Mouse (Mus musculus): ENCODE results near the gene Zfp13.
A peak's percentile ranks its signal among the peaks of the same experiment; 100 is the strongest.
"Not testable (repeated sequence)": the region's sequence is repeated elsewhere in the genome, so short reads cannot be mapped to it uniquely, and the experiment has no call there.

Zfp13 gene

GRCm38 (mm10) chr17:23549441-23549840, 49.8 kb downstream of the Zfp13 start:
- DNase-seq = no peak

DNA sequence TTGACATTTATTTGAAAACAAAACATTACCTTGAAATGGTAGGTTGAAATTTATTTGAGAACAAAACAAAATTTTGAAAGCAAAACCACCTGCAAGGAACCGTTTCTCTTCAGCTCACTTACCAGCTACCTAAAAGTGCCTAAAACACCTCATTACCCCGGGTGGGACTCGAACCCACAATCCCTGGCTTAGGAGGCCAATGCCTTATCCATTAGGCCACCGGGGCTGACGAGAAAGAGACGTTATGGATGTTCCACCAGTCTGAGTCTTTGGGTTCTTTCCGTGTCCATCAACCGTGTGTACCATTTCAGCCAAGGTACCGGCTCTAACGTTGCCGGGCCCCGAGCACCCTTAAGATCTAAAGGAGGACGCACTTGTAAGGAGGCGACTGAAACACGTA, 50.7 kb downstream of the Zfp13 start:
- peak; percentile 74 for DNase-seq

DNA sequence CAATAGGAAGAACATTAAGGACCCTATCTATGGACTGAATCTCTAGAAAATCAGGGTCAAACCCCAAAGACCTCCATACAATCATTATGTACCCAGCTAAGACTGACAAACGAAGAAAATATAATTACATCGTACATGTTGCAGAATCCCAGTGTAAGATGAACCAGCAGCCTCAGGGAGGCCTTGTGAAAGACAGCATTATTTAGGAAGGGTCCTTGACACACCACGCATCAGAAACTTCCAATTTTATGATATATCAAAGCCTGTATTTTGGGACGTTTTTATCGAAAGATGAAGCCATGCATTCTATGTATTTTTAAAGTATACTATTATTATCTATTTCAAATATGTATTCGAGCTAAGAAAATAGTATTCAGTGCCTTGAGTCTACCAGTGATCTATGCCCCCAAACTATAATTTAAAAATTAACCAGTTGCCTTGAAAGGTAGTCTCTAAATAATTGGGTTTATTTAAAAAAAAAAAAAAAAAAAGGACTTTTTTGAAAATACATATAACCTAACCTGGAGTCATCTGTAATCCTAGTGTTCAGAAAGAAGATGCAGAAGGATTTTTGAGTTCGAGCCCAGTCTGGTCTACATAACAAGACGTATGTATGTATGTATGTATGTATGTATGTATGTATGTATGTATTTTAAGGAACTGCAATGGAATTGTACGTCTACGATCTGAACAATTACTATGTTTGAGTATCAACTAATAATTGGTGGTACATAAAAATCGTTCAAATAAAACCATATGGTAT, 51.4 kb downstream of the Zfp13 start:
- no peak for DNase-seq

DNA sequence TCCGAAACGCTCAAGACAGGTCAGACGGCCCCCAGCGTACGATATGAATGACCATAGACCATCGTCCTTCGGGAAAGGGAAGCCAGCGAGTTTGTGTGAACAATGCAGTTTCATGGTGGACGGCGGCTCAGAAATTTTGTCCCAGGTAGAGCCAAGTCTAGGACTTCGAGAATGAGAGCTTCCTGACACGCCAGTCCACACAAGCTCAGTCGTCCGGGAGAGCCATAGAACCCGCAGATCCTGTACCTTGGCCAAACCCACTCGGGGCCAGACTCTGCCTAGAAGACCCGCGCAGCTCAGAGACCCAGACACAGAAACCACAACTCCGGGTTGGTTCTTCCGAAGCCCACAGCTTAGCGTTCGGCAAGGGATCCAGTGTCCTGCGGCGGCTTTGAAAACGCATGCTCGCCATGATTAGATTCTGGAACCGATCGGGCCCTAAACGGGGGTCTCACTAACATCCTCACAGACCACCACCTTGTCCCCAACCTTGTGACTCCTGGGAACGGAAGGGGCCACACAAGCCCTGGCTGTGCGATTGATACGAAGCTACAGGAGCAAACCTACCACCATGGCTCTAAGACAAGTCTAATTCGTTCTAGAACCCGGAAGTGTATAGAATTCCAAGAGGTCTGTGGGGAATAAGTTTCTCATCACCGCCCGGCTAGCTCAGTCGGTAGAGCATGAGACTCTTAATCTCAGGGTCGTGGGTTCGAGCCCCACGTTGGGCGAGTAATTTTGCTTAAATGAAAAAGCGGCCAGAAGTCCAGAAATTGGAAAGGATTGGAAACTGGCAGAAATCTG, 52.4 kb downstream of the Zfp13 start:
- DNase-seq = peak; percentile 85

- DNase-seq = peak; percentile 74
These were observed 53.0 kb downstream of the Zfp13 start for GRCm38 (mm10) chr17:23546333-23546701.

DNA sequence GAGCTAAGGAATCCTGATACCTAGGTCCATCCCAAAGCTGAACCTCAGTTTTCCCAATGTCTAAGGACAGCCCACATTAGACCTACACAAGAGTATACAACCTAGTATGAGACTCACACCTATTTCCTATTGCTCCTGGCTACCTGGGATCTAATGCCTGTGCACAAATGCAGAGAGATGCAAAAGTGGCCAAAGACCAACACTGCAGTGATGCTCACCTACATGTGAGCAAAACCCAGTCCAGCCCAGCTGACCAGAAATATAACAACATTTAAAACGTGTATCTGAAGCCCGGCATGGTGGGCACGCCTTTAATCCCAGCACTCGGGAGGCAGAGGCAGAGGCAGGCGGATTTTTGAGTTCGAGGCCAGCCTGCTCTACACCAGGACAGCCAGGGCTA, 53.4 kb downstream of the Zfp13 start:
- DNase-seq = peak; percentile 3

DNA sequence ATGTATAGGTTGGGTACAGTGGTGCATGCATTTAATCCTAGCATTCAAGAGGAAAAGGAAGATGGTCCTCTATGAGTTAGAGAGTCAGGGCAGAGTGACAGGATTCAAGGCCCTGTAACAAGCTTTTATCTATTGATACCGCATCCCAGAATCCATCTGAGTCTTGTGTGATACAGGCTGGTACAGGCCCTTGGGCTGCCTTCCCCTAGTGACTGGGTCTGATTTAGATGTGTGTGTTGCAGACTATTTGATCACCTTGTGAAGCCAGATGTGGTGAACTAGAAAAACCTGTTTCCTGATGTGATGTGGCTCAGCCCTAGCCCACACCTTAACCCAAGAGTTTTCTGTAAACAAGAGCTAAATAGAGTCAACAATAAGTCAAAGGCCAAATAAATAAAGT, 54.5 kb downstream of the Zfp13 start:
- peak; percentile 0 for DNase-seq

DNA sequence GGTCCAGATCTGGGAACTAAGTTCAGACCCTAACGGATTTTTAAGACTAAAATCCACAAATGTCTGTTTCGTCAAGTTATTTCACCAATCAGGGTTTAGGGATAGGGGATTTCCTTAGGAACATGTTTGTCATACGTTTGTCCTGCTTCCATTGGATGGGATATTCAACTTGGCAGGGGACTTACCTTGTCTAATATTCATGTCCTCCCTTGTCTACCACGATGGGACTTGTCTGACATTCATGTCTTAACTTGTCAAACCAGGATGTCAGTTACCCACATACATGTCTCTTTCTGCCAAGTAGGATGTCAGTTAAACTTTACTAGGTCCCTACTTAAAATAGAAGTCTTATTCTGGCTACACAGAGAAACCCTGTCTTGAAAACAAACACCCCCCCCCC, 55.3 kb downstream of the Zfp13 start:
- DNase-seq = no peak

DNA sequence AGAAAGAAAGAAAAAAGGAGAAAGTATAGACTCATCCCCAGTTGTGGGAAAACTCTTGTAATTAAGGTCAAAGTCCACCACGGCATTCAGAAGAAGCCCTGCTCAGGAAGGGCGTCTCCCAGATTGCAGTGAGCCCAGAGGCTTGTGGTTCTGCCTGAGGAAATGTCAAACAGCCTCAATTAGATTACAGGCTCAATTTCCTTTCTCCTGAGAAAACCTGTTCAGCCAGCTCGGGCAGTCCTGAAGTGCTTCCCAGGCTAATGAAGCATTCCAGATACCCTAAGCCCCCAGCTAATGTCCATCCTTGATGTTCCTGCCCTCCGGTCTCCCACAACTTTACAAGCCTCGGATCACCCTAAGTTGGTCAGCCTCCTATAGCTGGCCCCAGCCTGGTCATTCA, 56.0 kb downstream of the Zfp13 start:
- DNase-seq = no peak

- DNase-seq = no peak
These were observed 56.5 kb downstream of the Zfp13 start for GRCm38 (mm10) chr17:23542835-23543234.

DNA sequence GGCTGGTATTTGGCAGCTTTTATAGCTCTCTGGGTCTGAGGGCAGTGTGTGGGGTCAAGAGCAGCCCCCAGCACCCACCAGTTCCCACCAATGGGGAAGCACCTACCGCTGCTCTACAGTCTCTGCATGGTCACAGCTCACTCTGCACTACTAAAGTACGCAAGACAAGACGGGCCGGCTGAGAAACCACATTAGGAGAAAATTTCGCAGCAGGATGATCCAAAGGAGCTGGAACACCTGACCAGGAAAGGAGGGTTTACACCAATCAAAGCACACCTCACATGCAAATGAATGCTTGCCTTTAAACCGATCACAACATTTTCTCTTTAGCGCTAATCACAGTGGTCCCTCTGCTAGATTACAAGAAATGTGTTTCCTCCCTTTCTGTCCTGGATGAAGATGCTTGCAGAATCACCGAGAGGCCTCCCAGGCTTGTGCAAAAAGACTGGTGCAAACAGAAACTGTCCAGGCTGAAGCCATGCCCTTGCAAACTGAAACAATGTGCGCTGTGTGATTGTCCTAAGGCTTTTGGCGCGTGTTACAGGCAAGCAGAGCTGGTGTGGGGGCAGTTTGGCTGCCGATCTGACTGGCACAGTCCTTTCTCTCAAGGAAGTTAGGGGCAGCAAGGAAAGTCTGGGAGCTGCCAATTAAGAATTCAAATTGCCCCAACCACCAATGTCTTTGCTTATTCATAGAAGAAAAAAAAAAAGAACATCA, 57.1 kb downstream of the Zfp13 start:
- DNase-seq = no peak

DNA sequence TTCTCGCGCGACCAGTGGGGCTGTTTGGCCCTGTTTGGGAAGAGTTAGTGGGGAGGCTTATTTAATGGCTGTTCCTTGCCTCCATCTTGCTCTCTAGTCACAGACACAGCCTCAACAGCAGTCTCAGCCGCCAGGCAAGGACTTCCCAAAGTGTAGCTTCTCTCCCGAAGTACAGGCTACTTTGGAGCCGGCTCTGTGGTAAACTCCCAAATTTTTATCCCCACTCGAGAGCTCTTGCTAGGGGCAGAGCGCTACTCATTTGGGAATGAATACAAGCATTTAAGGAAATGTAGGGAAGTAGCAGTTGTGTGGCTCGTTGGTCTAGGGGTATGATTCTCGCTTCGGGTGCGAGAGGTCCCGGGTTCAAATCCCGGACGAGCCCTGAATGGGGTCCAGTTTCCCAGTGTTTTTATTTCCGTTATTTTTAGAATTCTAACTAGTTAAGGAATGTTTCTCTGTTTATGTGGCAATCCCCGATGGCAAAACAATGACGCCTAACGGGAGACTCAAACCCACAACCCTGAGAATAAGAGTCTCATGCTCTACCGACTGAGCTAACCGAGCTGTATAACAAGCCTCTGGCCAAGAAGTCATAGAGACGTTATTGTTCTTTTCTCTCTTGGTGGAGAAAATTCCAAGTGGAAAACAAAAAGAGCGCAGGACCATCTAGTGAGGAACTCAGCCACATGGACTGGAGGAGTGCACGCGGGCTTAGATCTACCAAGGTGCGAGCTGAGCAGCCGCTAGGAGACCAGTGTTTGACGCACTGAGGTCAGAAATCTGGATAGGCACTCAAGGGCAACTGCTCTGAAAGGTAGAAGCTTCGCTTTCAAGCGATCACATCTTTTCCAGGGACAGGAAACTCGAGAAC, 58.4 kb downstream of the Zfp13 start:
- no peak for DNase-seq

DNA sequence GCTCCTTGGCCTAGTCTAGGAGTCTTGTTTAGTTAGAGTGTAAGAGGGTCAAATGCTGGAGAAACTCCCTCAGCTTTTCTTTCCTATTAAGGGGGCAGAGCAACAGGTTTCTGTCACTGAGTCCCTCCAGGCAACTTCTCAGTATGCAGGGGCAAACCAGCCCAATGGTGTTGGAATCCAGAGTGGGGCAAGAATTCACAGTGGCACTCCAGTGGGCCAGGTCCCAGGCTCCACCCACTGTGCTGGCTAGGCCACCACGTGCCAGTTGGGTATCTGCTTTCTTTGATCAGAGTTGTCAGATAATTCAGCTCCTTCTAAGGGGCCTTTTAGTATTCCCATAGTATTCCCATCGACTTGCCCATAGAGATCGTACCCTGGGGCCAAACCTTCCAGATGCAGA, 59.2 kb downstream of the Zfp13 start:
- DNase-seq = no peak

DNA sequence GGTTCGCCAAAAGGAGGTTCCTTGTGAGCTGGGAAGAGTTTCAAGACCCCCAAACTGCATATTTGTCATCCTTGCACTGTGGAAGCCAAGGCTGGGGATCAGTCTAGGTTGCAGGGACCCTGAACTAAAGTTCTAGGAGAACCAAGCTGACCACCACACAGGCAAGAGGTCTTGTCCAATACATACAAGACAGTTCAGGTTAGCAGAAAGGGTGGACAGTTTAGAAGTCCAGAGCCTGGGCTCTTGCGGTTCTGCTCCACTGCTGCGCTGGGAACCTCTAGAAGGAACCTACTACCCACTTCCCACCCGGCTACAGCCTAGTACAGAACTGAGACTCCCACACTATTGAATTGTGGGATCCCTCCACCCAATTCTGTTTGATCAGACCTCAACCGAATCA, 59.7 kb downstream of the Zfp13 start:
- DNase-seq = no peak

GRCm38 (mm10) chr17:23538299-23539015, 60.8 kb downstream of the Zfp13 start:
- no peak for DNase-seq

GRCm38 (mm10) chr17:23537554-23538255, 61.6 kb downstream of the Zfp13 start:
- no peak for DNase-seq

DNA sequence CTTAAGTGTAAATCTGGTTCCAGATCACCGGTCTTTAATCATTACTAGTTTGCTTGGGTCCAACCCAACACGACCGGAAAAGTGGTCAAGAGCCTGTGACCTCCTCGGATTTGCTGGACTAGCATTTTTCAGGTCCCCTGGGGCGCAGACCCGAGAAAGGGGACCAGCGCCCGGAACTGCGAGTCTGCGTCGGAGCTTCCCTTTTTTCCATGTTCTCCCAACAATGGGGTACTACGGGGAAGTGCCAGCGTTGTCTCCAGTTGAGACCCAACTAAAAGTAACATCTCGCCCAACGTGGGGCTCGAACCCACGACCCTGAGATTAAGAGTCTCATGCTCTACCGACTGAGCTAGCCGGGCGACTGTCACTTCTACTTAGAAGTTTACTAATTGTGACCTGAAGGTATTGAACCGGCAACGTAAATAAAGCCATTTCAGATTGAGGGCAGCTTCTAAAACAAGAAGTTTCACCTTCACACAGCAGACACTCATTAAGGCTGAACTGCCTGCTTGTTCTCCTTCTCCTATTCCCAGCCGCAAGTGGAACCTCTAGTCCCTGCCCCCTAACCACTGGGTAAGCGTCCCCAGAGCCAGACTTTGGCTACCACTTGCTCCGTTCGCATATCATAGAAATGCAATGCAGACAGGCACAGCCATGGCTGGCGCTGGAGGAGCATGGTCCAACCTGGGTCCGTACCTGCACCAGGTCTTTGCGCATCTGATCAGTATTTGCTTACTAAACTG, 64.1 kb downstream of the Zfp13 start:
- DNase-seq = peak; percentile 41

GRCm38 (mm10) chr17:23533591-23534490, 65.4 kb downstream of the Zfp13 start:
- not testable (repeated sequence) for DNase-seq

GRCm38 (mm10) chr17:23531408-23531807, 67.9 kb downstream of the Zfp13 start:
- not testable (repeated sequence) for DNase-seq
